Mouse (Mus musculus): Measurements from ENCODE around the gene Castor1. TPM values are rescaled to one million over a fixed set of nuclear protein-coding genes. Genes with fewer than 3 reads are reported as not detected.
A peak's percentile ranks its signal among the peaks of the same experiment; 100 is the strongest.

Castor1 gene
- polyA plus RNA-seq, 1 experiment from 2014 or later, result 2.2 TPM

- Histone ChIP-seq H3K27ac (ENCODE audit: low read depth, low read length) (no peak overlapping the region), H3K4me1 (ENCODE audit: control insufficient read depth, insufficient read depth, low read length) (0 out of 2 replicates have a peak, but pooled peaks cover 10% of the 10 kb centered on the region), H3K36me3 (ENCODE audit: control insufficient read depth, insufficient read depth, low read length) (0 out of 2 replicates have a peak, but pooled peaks cover 6% of the 10 kb centered on the region), H3K27me3 (ENCODE audit: control insufficient read depth, insufficient read depth, low read length) (0 out of 2 replicates have a peak, but pooled peaks cover under 1% of the 10 kb centered on the region), H3K9ac (ENCODE audit: low read depth, low read length) (no peak overlapping the region), H3K4me2 (no peak overlapping the region), H3K9me3 (replicated peaks; ENCODE audit: control insufficient read depth, low read length) (0 out of 2 replicates have a peak, but pooled peaks cover 2% of the 10 kb centered on the region), H3K4me3 (ENCODE audit: low read depth, low read length) (no peak overlapping the region)
- 84% methylated on average over 10 of the region's 10 CpGs for WGBS (ENCODE audit: insufficient replicate concordance)
- no peak for ATAC-seq (replicated peaks; ENCODE audit: insufficient number of reproducible peaks, low FRiP score, low TSS enrichment)
These were observed 4.9 kb upstream of the Castor1 start for GRCm38 (mm10) chr11:4213107-4213506.

DNA sequence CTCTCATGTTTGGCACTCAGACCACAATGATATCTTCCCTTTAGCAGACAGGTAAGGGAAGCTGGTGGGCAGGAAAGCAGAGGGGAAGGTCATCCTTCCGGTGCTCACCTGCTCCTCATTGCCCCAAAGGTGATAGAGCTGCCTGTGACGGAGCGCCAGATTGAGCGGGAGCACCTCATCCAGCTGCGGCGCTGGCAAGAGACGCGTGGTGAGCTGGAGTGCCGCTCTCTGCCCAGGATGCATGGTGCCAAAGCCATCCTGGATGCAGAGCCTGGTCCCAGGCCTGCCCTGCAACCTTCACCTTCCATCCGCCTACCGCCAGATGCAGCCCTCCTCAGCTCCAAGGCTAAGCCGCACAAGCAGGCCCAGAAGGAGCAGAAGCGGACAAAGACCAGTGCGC is 3.5 kb upstream of the Castor1 start:
- Histone ChIP-seq H3K36me3 (ENCODE audit: control insufficient read depth, insufficient read depth, low read length) (0 out of 2 replicates have a peak, but pooled peaks cover 6% of the 10 kb centered on the region), H3K4me1 (ENCODE audit: control insufficient read depth, insufficient read depth, low read length) (0 out of 2 replicates have a peak, but pooled peaks cover 13% of the 10 kb centered on the region), H3K27me3 (ENCODE audit: control insufficient read depth, insufficient read depth, low read length) (0 out of 2 replicates have a peak, but pooled peaks cover 7% of the 10 kb centered on the region), H3K9ac (ENCODE audit: low read depth, low read length) (no peak overlapping the region), H3K9me3 (replicated peaks; ENCODE audit: control insufficient read depth, low read length) (0 out of 2 replicates have a peak, but pooled peaks cover 2% of the 10 kb centered on the region), H3K4me2 (no peak overlapping the region), H3K4me3 (ENCODE audit: low read depth, low read length) (no peak overlapping the region), H3K27ac (ENCODE audit: low read depth, low read length) (no peak overlapping the region)
- WGBS (ENCODE audit: insufficient replicate concordance), result 91% methylated on average over 14 of the region's 14 CpGs
- no peak for ATAC-seq (replicated peaks; ENCODE audit: insufficient number of reproducible peaks, low FRiP score, low TSS enrichment)

- no peak for ATAC-seq (replicated peaks; ENCODE audit: insufficient number of reproducible peaks, low FRiP score, low TSS enrichment)
- H3K27me3 ChIP-seq (ENCODE audit: control insufficient read depth, insufficient read depth, low read length), result 0 out of 2 replicates have a peak, but pooled peaks cover 7% of the 10 kb centered on the region
- 70% methylated on average over 10 of the region's 10 CpGs for WGBS (ENCODE audit: insufficient replicate concordance)
- H3K9me3 ChIP-seq (replicated peaks; ENCODE audit: control insufficient read depth, low read length), result 0 out of 2 replicates have a peak, but pooled peaks cover 2% of the 10 kb centered on the region
- no peak overlapping the region for H3K4me2 ChIP-seq
- H3K27ac ChIP-seq (ENCODE audit: low read depth, low read length), result no peak overlapping the region
- H3K36me3 ChIP-seq (ENCODE audit: control insufficient read depth, insufficient read depth, low read length), result 0 out of 2 replicates have a peak, but pooled peaks cover 6% of the 10 kb centered on the region
- no peak overlapping the region for H3K4me3 ChIP-seq (ENCODE audit: low read depth, low read length)
- H3K4me1 ChIP-seq (ENCODE audit: control insufficient read depth, insufficient read depth, low read length), result 0 out of 2 replicates have a peak, but pooled peaks cover 13% of the 10 kb centered on the region
- no peak overlapping the region for H3K9ac ChIP-seq (ENCODE audit: low read depth, low read length)
These were observed 3.0 kb upstream of the Castor1 start for GRCm38 (mm10) chr11:4215061-4215460.

DNA sequence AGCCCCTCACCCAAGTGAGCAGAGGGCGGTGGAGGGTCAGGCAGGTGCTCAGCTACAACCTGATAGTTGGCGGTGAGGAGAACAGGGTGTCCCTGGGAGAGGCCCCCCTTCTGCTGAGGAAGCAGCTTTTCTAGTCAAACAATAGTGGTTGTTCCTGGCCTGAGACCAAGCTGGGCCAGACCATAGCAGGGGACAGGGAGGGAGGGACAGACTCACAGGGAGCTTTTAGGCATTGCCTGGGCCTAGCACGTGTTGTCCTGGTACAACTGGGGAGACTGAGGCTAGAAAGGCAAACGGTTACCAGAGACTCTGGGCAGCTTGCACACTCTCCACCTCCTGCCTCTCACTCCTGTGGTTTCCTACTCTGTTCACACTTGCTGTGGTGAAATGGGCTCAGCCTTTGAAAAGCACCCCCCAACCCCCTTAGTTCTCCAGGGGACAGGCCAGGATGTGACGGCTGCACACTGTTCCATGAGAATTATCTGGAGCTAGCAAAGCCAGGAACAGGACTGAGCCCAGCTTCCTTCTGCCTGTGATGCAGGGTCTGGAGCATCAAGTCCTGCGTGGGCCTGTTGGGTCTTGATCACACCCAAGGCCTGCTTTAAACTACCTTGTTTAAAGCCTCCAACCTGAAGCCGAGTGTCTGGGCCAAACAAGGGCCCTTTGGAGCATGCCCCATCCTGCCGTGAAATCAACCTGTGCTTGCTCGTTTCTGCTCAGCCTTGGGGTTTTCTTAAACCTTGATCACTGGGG is 1.6 kb upstream of the Castor1 start:
- no peak overlapping the region for H3K4me2 ChIP-seq
- peak overlapping the region; percentile 50 for H3K27ac ChIP-seq (ENCODE audit: low read depth, low read length)
- H3K4me1 ChIP-seq (ENCODE audit: control insufficient read depth, insufficient read depth, low read length), result 0 out of 2 replicates have a peak, but pooled peaks cover 13% of the 10 kb centered on the region
- H3K9me3 ChIP-seq (replicated peaks; ENCODE audit: control insufficient read depth, low read length), result 0 out of 2 replicates have a peak, but pooled peaks cover 2% of the 10 kb centered on the region
- 76% methylated on average over 9 of the region's 9 CpGs for WGBS (ENCODE audit: insufficient replicate concordance)
- H3K36me3 ChIP-seq (ENCODE audit: control insufficient read depth, insufficient read depth, low read length), result 0 out of 2 replicates have a peak, but pooled peaks cover 6% of the 10 kb centered on the region
- H3K9ac ChIP-seq (ENCODE audit: low read depth, low read length), result no peak overlapping the region
- ATAC-seq (replicated peaks; ENCODE audit: insufficient number of reproducible peaks, low FRiP score, low TSS enrichment), result no peak
- H3K27me3 ChIP-seq (ENCODE audit: control insufficient read depth, insufficient read depth, low read length), result 0 out of 2 replicates have a peak, but pooled peaks cover 7% of the 10 kb centered on the region
- no peak overlapping the region for H3K4me3 ChIP-seq (ENCODE audit: low read depth, low read length)

GRCm38 (mm10) chr11:4218637-4219036 is 612 bp downstream of the Castor1 start:
- no peak overlapping the region for H3K27ac ChIP-seq (ENCODE audit: low read depth, low read length)
- no peak for ATAC-seq (replicated peaks; ENCODE audit: insufficient number of reproducible peaks, low FRiP score, low TSS enrichment)
- 5% methylated on average over 6 of the region's 6 CpGs for WGBS (ENCODE audit: insufficient replicate concordance)

GRCm38 (mm10) chr11:4219317-4219751 is 1.3 kb downstream of the Castor1 start:
- Histone ChIP-seq H3K9ac (ENCODE audit: low read depth, low read length) (no peak overlapping the region), H3K27me3 (ENCODE audit: control insufficient read depth, insufficient read depth, low read length) (0 out of 2 replicates have a peak, but pooled peaks cover 9% of the 10 kb centered on the region), H3K36me3 (ENCODE audit: control insufficient read depth, insufficient read depth, low read length) (0 out of 2 replicates have a peak, but pooled peaks cover 6% of the 10 kb centered on the region), H3K4me3 (ENCODE audit: low read depth, low read length) (no peak overlapping the region), H3K27ac (ENCODE audit: low read depth, low read length) (no peak overlapping the region), H3K4me2 (no peak overlapping the region), H3K4me1 (ENCODE audit: control insufficient read depth, insufficient read depth, low read length) (0 out of 2 replicates have a peak, but pooled peaks cover 10% of the 10 kb centered on the region), H3K9me3 (replicated peaks; ENCODE audit: control insufficient read depth, low read length) (0 out of 2 replicates have a peak, but pooled peaks cover 2% of the 10 kb centered on the region)
- no peak for ATAC-seq (replicated peaks; ENCODE audit: insufficient number of reproducible peaks, low FRiP score, low TSS enrichment)
- WGBS (ENCODE audit: insufficient replicate concordance), result 6% methylated on average over 2 of the region's 2 CpGs

More at GRCm38 (mm10) chr11:4218637-4219036, 612 bp downstream of the Castor1 start:
- H3K9me3 ChIP-seq (replicated peaks; ENCODE audit: control insufficient read depth, low read length), result 0 out of 2 replicates have a peak, but pooled peaks cover 2% of the 10 kb centered on the region
- H3K9ac ChIP-seq (ENCODE audit: low read depth, low read length), result peak overlapping the region; percentile 72
- H3K4me2 ChIP-seq, result peak overlapping the region; percentile 98
- 0 out of 2 replicates have a peak, but pooled peaks cover 9% of the 10 kb centered on the region for H3K27me3 ChIP-seq (ENCODE audit: control insufficient read depth, insufficient read depth, low read length)
- peak overlapping the region; percentile 53 for H3K4me3 ChIP-seq (ENCODE audit: low read depth, low read length)
- 0 out of 2 replicates have a peak, but pooled peaks cover 10% of the 10 kb centered on the region for H3K4me1 ChIP-seq (ENCODE audit: control insufficient read depth, insufficient read depth, low read length)
- 0 out of 2 replicates have a peak, but pooled peaks cover 6% of the 10 kb centered on the region for H3K36me3 ChIP-seq (ENCODE audit: control insufficient read depth, insufficient read depth, low read length)

DNA sequence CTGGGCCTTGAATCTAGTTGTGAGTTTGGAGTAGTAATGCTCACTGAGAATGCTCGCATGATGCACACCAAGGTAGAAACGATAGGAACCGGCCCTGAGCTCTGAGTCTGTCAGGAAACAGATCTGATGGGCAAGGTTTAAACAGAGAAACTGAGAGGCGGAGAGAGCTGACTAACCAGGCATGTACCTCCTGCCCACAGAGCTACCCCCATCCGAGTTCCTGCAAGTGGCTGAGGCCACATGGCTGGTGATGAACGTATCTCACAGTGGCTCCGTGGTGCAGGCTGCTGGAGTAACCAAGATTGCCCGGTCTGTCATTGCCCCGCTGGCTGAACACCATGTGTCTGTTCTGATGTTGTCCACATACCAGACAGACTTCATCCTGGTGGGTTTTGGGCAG is 1.9 kb downstream of the Castor1 start:
- 51% methylated on average over 9 of the region's 9 CpGs for WGBS (ENCODE audit: insufficient replicate concordance)
- Histone ChIP-seq H3K4me1 (ENCODE audit: control insufficient read depth, insufficient read depth, low read length) (0 out of 2 replicates have a peak, but pooled peaks cover 10% of the 10 kb centered on the region), H3K4me2 (no peak overlapping the region), H3K27ac (ENCODE audit: low read depth, low read length) (no peak overlapping the region), H3K27me3 (ENCODE audit: control insufficient read depth, insufficient read depth, low read length) (0 out of 2 replicates have a peak, but pooled peaks cover 9% of the 10 kb centered on the region), H3K36me3 (ENCODE audit: control insufficient read depth, insufficient read depth, low read length) (0 out of 2 replicates have a peak, but pooled peaks cover 3% of the 10 kb centered on the region), H3K9me3 (replicated peaks; ENCODE audit: control insufficient read depth, low read length) (0 out of 2 replicates have a peak, but pooled peaks cover 2% of the 10 kb centered on the region), H3K4me3 (ENCODE audit: low read depth, low read length) (no peak overlapping the region), H3K9ac (ENCODE audit: low read depth, low read length) (no peak overlapping the region)
- no peak for ATAC-seq (replicated peaks; ENCODE audit: insufficient number of reproducible peaks, low FRiP score, low TSS enrichment)
